Mouse (Mus musculus): ENCODE data around the gene Gje1.

The Gje1 gene

DNA sequence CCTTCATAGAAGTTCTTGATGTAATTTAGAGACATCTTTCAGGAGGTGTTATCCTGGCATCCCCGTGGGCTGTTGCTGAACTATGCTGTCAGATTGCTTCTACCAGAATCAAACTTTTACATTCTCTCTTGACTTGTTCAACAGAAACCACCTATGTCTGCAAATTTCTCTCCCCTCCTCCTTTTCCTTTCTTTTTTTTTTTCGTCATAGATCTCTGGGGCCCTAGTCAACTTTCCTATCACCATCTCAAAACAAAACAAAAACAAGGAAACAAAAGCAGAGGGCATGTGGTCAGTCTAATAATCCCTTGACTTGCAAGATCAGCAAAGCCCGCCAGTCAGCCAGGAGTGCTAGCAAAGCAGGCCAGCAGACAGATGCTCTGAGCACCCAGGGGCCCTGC, at the start of gene Gje1:
Gje1 (minus strand) TSS at position 101 of the 400 bp plus-strand sequence.
- no peak for DNase-seq (ENCODE audit: low spot score)

DNA sequence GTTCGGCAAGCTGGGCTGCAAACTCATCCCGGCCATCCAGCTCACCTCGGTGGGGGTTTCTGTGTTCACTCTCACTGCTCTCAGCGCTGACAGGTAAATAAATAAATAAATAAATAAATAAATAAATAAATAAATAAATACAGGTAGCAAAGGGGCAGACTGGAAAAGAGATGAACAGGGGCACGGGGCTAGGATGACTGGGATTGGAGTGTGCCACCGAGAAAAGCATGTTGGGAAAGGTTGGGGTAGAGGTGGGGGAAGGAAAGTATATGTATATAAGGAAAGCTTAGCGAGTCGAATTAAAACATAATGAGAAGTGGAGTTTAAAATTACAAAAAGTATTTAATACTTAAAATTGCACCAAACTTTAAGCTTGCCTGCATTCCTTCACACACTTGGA, 42.6 kb upstream of the Gje1 start:
- no peak for DNase-seq (ENCODE audit: low spot score)

GRCm38 (mm10) chr10:14759665-14760558, 41.9 kb upstream of the Gje1 start:
- peak; percentile 3 for DNase-seq (ENCODE audit: low spot score)

DNA sequence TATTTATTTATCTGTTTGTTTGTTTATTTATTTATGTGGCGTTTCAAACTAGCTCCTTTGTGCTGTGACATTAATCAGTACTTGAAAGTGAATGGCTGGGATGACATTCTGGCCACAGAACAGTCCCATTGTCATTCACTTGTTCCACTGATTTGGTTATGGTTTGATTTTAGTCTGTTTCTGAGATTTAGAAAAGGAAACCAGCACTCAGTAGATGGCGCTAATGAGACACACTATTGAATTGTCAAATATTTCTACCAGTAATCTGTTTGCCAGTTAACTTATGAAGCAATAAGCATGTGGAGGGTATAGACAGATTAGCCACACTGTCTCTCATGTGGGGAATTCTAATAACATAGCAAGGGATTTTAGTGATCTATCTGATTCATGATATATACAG, 16.3 kb upstream of the Gje1 start:
- no peak for DNase-seq (ENCODE audit: low spot score)

DNA sequence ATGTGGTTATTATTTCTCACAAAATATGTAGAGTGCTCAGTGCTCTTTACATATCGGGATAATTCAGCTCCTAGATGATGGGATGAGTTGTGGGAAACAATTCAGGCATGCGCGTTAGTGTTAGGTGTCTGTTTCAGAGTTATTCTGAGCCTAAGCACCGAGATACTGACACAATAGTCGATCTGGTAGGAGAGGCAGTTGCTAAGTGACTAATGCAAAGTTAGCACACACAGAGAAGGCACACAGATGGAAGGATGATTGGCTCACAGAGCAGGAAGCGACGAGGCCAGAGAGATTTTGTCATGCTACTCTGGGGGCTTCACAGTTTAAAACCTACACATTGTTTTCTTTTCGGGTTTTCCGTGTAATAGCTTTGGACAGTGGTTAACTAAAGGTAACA, 7.7 kb upstream of the Gje1 start:
- no peak for DNase-seq (ENCODE audit: low spot score)

- DNase-seq (ENCODE audit: low spot score) = peak; percentile 94
These were observed 12.6 kb downstream of the Gje1 start, which contains the start of the genes Vta1 and Nmbr for GRCm38 (mm10) chr10:14705072-14706066. Gene Vta1 (minus strand): TSS chr10:14705560. Gene Nmbr (plus strand): TSS chr10:14705591.

DNA sequence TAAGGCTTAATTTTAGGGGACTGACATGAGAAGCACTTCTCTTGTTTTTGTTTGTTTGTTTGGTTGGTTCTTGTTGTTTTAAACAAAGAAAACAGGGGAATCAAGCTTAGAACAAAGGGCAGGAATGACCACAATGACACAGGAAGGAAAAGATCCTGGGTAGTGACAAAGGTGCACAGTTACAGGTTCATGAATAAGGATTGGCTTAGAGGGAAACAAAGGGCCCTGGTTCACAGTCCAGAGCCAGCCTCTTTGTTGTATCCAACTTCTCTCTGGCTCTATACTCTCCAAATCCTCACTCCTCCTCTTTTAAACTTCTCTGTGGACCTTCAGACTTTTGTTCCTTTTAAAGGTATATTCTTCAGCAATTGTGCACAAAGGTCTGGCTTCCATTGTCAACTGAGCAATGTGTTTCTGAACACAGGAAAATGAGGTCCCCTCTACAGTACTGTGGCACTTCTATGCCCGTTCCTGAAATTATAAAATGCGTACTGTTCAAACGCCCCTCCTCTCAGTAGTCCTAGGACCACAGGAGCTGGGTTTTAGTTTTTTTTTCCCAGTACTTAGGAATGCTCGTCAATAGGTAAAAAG, 14.1 kb downstream of the Gje1 start:
- DNase-seq (ENCODE audit: low spot score) = no peak

GRCm38 (mm10) chr10:14703239-14703638, 14.8 kb downstream of the Gje1 start:
- no peak for DNase-seq (ENCODE audit: low spot score)

GRCm38 (mm10) chr10:14690349-14690748, 27.7 kb downstream of the Gje1 start:
- DNase-seq (ENCODE audit: low spot score) = no peak

DNA sequence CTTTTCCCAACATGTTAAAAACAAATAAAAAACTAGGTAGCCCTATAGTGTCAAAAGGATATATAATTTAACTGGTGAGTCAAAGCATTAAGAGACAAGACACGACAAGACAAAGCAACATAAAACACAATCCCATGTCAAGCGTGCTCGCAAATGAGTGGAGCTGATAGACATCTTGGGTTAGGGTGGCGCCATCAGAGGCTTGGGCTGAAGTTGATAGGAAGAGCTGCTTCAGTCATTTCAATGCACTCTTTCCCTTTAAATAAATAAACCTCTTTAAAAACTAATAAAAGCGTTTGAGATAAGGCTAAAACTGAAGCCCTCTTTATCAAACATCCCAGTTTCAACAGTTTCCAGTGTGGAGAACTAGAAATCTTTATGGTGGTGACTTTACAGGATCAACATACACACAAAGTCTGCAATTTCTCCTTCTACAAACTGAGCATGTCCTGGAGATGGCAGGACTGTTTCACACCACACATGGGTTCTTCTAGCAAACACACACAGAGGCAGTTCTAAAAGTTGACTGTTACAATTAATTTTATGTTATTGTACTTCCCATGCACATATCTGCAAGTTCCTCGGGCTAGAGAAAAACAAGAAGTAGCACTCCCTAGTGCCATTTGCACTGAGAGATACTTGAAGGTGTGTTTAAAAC, 29.1 kb downstream of the Gje1 start:
- no peak for DNase-seq (ENCODE audit: low spot score)

DNA sequence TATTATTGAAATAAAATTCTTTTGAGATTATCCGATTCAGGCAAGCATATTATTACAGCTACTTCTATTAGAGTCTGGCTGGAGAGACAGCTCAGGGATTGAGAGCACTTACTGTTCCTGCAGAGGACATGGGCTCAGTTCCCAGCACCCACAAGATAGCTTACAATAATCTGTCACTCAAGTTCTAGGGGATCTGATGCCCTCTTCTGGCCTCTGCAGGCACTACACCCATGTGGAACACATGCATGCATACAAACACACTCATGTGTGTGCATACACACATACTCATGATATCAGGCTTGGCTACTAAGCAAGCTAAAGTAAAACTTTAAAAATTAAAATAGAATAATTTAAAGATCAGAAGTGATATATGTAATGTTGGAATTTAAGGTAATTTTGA, 32.4 kb downstream of the Gje1 start:
- no peak for DNase-seq (ENCODE audit: low spot score)

- DNase-seq (ENCODE audit: low spot score) = no peak
These were observed 51.9 kb downstream of the Gje1 start for GRCm38 (mm10) chr10:14666147-14666546.

Data from yolk sac, embryonic 10.5 days (tissue).